Mouse (Mus musculus): ENCODE measurements at regions not wholly inside any gene's neighbourhood (a gene's known extent, or its start where the extent isn't known, plus 50 kb on each side); places are given as distances from the start of the nearest gene placed in this dataset.

- ATAC-seq (ENCODE audit: poor library complexity, severe bottlenecking), result no peak
These were observed 115.7 kb downstream of the Gpam start for GRCm38 (mm10) chr19:55011341-55011740.

- ATAC-seq (ENCODE audit: poor library complexity, severe bottlenecking), result no peak
These were observed 118.4 kb downstream of the Gpam start for GRCm38 (mm10) chr19:55008463-55009146.

DNA sequence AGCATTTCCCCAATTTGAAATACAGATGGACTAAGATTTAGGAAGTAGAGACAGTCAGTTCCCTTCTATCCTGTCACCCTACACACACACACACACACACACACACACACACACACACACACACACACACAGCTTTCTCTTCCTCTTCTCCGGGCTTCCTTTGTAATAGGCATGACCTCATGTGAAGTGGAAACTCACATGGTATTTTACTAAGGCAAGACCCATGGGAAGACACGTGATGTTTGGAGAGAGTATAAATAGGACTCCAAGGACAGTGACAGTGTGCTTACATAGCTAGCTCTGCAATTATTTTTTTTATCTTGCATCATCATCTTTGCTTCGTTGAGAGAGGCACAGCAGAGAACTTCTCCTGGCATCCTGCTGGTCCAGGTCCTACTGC is 137.1 kb downstream of the Gpam start:
- ATAC-seq (ENCODE audit: poor library complexity, severe bottlenecking), result no peak

DNA sequence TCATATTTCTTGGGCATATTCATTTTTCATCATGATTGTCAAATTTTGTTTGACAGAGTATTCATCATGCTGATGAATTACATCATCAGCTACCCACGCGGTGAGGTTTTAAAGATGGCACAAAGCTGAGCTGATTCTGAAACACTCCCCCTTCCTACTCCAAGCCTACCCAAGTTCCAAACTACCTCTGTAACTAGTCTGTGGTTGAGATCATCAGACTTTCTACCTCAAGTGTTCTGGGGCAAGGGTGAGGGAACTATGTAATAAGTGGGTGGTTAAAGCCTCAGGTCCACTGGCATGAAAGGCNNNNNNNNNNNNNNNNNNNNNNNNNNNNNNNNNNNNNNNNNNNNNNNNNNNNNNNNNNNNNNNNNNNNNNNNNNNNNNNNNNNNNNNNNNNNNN is 142.5 kb downstream of the Gpam start:
- no peak for ATAC-seq (ENCODE audit: poor library complexity, severe bottlenecking)

GRCm38 (mm10) chr19:54982801-54983200 is 144.2 kb downstream of the Gpam start:
- ATAC-seq (ENCODE audit: poor library complexity, severe bottlenecking), result no peak

- ATAC-seq (ENCODE audit: poor library complexity, severe bottlenecking), result no peak
These were observed 155.4 kb downstream of the Gpam start for GRCm38 (mm10) chr19:54971440-54972211.

DNA sequence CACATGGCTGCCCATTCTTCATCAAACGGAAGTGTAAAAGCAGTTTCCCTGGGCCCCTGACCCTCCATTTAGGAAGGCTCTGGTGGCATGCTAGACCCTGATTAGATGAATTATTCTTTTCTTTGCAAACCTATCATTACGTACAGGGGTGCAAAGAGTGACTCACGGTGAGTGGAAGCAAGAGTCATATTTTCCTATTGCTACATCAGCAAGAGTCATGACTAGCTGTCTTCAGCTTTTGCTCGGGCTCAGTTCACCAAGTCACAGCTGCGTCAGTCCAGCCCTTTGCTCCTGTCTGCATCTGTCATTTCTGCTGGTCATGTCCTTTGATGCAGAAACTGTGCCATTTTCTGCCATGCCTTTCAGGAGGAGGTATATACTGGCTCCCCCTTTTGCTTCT is 168.7 kb downstream of the Gpam start:
- ATAC-seq (ENCODE audit: poor library complexity, severe bottlenecking), result no peak

DNA sequence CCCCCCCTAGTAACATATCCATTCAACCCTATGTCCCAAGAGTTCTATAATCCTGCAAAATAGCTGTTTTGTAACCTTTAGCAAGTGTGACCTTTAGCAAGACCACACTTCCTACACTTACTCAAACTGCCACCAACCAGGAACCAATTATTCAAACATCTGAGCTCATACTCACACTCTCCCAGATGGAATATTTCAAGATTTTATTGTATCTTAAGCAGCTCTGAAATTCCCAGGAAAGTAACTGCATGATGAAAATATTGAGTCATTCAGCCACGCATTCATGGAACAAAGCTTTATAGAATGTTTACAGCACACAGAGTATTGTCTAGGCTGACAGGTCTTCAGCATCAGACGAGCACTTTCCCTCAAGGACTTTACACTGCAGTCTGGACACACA is 171.9 kb downstream of the Gpam start:
- ATAC-seq (ENCODE audit: poor library complexity, severe bottlenecking), result no peak

- no peak for ATAC-seq (ENCODE audit: poor library complexity, severe bottlenecking)
These were observed 174.5 kb downstream of the Gpam start for GRCm38 (mm10) chr19:54952546-54952945.

DNA sequence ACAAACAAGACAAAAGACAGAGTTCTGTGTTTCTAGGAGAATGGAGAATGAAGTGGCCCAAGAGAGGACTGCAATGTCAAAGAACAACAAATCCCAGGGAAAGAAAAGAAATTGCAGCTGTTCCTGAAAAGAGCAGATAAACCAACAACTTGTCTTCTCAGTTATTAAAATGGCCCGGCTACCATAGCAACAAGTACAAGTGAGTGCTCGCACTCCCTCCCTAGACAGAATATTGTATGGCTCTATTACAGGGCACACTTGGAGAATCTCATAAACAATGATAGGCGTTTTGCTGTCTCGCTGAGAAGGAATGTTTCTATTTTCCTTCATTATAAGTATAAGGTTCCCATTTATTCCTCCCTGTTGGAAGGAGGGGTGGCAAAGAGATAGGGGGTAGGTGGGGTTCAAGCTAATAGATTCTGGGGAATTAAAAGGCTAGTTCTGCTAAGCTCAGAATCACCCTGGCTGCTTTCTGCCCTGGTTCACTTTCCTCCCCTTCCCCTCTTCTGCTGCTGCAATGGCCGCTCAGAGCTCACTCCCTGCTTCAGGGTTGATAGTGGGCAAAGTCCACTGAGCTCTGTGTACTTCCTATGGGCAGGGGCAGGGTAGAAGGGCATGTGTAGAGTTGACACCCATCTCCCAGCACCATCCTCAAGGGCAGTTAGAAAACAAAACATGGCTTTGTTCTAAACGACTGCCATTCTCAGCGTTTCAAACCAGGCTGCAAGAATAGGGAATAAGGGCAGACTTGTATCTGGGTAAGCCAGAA is 178.5 kb downstream of the Gpam start:
- no peak for ATAC-seq (ENCODE audit: poor library complexity, severe bottlenecking)

DNA sequence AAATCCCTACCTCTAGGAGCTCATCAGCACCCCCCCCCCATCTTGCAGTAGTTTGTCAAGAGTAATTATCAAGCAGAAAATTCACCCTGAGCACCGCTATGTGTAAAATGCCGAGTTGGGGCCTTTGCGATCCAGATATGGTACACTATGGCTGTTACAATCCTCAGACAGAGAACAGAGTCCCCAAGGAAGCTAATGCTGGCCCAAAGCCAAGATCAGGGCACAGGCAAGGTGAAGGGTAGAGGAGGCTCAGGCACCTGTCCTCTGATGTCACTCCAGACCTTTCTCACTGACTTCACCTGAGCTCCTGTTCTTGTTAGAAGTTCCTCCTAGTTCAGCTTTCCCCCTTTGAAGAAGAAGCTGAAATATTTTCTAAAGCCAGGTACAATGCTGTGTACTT is 179.5 kb downstream of the Gpam start:
- ATAC-seq (ENCODE audit: poor library complexity, severe bottlenecking), result no peak

GRCm38 (mm10) chr19:54932579-54932978 is 194.5 kb downstream of the Gpam start:
- ATAC-seq (ENCODE audit: poor library complexity, severe bottlenecking), result no peak

DNA sequence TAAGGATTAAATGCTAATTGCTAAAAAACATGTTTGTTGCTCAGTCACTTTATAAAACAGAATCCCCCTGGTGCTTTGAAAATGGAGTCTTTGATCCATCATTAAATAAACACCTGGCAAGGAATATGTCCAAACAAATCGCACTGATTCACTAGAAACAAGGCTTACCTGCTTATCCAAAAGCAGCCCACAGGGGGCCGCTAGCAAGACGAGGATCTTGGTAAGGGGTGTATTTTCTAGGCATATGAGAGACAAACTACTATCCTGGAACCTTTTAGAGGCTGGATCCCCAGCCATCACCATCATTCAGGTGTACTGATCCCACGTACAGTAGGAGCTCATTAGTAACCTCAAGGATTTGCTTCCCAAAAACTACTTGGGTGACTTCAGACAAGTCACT is 201.2 kb downstream of the Gpam start:
- ATAC-seq (ENCODE audit: poor library complexity, severe bottlenecking), result no peak

GRCm38 (mm10) chr19:54919597-54919996 is 207.4 kb downstream of the Gpam start:
- ATAC-seq (ENCODE audit: poor library complexity, severe bottlenecking), result no peak

GRCm38 (mm10) chr19:54893622-54894021 is 233.4 kb downstream of the Gpam start:
- no peak for ATAC-seq (ENCODE audit: poor library complexity, severe bottlenecking)

DNA sequence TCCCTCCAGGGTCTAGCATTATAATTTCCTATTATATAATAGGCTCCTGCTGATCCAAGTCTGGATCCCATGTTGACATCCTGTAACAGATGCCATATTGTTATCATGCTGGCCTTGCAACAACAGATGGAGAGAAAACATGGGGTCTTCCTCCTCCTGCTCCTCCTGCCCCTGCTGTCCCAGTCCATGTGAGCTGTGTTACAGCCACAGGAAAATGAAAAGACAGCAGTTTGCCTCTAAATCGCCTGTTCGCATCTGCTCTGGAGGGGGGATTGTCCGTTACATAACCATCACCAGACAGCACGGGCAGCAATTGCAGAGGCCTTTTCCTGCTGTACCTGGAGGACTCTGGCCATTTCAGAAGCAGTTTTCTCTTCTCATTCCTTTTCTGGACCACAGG is 260.0 kb downstream of the Gpam start:
- ATAC-seq (ENCODE audit: poor library complexity, severe bottlenecking), result no peak

GRCm38 (mm10) chr19:54855190-54855589 is 271.8 kb downstream of the Gpam start:
- no peak for ATAC-seq (ENCODE audit: poor library complexity, severe bottlenecking)

DNA sequence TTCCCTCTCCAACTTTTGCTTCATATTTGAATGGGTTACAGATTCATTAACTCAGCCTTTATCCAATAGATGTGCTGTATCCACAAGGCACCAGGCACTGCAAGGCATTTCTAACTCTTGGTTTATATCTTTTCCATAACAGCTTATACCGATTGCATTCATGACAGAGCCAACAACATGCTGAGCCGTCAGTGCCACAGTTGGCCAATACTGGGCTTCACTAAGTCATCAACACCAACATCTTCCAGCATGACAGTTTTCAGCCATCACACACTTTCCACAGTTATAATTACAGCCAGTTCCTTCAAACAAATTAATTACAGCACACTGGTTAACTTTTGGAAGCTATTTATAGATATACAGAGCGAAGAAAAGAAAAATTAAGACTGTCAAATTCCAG is 288.8 kb downstream of the Gpam start:
- ATAC-seq (ENCODE audit: poor library complexity, severe bottlenecking), result no peak

- ATAC-seq (ENCODE audit: poor library complexity, severe bottlenecking), result no peak
These were observed 290.6 kb downstream of the Gpam start for GRCm38 (mm10) chr19:54836451-54836850.

GRCm38 (mm10) chr19:54822161-54822560 is 304.9 kb downstream of the Gpam start:
- no peak for ATAC-seq (ENCODE audit: poor library complexity, severe bottlenecking)

DNA sequence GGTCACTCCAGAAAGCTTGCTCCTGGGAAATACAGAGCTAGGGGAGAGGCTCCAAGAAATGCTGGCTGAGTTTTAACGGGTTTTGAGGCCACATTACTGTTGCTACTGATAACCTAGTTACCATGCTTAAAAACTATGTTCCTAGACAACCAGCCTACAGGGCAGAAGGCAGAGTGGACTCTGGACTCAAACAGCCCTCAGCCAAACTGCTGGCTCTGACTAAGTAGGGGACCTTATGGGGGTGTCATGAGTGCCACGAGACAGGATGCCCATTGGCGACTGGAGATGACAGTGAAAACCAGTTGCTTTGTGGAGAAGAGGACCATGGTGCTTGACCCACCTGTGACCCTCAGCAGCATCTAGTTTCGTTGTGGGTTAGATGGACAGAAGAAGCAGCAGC is 306.5 kb downstream of the Gpam start:
- ATAC-seq (ENCODE audit: poor library complexity, severe bottlenecking), result no peak
